Mouse (Mus musculus): ENCODE measurements around the gene Phf12. TPM values are rescaled to one million over a fixed set of nuclear protein-coding genes. Genes with fewer than 3 reads are reported as not detected.
A peak's percentile ranks its signal among the peaks of the same experiment; 100 is the strongest.

The Phf12 gene
- polyA plus RNA-seq, 1 experiment from 2014 or later = 13.6 TPM

GRCm38 (mm10) chr11:77995556-77995955 is 13.0 kb downstream of the Phf12 start:
- H3K4me3 ChIP-seq = no peak overlapping the region
- H3K27me3 ChIP-seq (replicated peaks) = no peaks in the 10 kb centered on the region
- H3K9ac ChIP-seq = no peak overlapping the region
- no peak for ATAC-seq
- WGBS (ENCODE audit: insufficient replicate concordance) = 57% methylated on average over 1 of the region's 1 CpGs
- H3K4me2 ChIP-seq = no peak overlapping the region
- peaks cover 85% of the 10 kb centered on the region for H3K36me3 ChIP-seq
- H3K9me3 ChIP-seq (replicated peaks) = no peaks in the 10 kb centered on the region
- H3K4me1 ChIP-seq = no peaks in the 10 kb centered on the region
- H3K27ac ChIP-seq = no peak overlapping the region

DNA sequence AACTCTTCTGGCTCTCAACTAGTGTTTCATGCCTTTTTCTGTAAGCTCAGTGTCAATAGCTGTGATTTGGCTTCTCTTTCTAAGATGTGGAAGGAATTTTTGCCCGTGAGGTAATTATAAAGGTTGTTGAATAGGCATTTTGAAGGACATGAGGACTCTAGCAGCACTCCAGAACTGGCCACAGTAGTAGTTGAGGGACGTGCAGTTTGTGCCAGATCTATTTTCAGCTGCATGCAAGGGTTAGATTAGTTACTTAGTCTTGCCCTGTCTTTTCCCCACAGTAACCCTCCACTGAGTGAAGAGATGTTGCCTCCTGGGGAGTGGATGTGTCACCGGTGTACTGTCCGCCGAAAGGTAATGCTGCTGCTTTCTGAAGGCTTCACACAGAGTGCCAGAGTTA is 23.9 kb downstream of the Phf12 start:
- Histone ChIP-seq H3K4me1 (peaks cover 39% of the 10 kb centered on the region), H3K9ac (no peak overlapping the region), H3K4me2 (no peak overlapping the region), H3K27ac (no peak overlapping the region), H3K36me3 (peaks cover 87% of the 10 kb centered on the region), H3K4me3 (no peak overlapping the region), H3K9me3 (replicated peaks) (no peaks in the 10 kb centered on the region), H3K27me3 (replicated peaks) (no peaks in the 10 kb centered on the region)
- ATAC-seq = no peak
- 90% methylated on average over 5 of the region's 5 CpGs for WGBS (ENCODE audit: insufficient replicate concordance)

DNA sequence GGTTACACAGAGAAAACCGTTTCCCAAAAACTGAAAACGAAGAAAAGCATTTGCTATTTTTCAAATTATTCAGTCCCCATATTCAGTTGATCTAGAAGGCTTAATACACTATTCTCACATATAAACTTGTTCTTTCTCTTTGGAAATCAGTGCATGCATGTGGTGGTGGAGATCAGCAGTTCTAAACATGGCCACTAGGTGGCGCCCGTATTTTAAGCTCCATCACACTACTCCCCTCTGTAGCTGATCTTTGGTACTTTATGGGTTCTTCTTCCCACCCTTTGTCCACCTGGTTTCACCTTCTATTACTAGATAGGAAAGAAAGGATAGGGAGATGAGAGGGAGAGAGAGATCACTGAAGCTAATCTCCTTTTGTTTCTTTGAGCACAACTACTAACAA is 37.1 kb downstream of the Phf12 start:
- Histone ChIP-seq H3K4me3 (no peak overlapping the region), H3K27me3 (replicated peaks) (no peaks in the 10 kb centered on the region), H3K36me3 (peaks cover 98% of the 10 kb centered on the region), H3K9me3 (replicated peaks) (no peaks in the 10 kb centered on the region), H3K27ac (no peak overlapping the region), H3K4me2 (no peak overlapping the region), H3K4me1 (no peaks in the 10 kb centered on the region), H3K9ac (no peak overlapping the region)
- 16% methylated on average over 4 of the region's 4 CpGs for WGBS (ENCODE audit: insufficient replicate concordance)
- no peak for ATAC-seq

DNA sequence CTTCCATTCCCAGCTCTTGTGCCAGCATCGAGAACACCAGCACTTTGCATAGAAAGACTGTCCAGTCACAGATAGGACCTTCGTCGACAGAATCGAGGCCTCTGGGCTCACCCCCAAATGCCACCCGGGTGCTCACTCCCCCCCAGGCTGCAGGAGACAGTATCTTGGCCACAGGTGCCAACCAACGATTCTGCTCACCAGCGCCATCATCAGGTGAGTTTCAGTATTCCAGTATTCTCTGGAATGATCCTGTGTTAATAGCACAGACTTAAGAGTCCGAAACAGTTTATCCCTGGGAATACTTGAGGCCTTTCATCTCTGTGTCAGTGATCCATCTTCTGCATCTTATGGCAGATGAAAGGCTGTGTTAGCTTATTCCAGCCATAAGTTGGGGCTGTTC is 41.1 kb downstream of the Phf12 start:
- Histone ChIP-seq H3K4me1 (no peaks in the 10 kb centered on the region), H3K36me3 (peaks cover 97% of the 10 kb centered on the region), H3K4me2 (no peak overlapping the region), H3K27me3 (replicated peaks) (no peaks in the 10 kb centered on the region), H3K27ac (no peak overlapping the region), H3K4me3 (no peak overlapping the region), H3K9ac (no peak overlapping the region), H3K9me3 (replicated peaks) (no peaks in the 10 kb centered on the region)
- no peak for ATAC-seq
- WGBS (ENCODE audit: insufficient replicate concordance) = 76% methylated on average over 8 of the region's 8 CpGs

- H3K9me3 ChIP-seq (replicated peaks) = no peaks in the 10 kb centered on the region
- H3K4me1 ChIP-seq = peaks cover 45% of the 10 kb centered on the region
- H3K4me3 ChIP-seq = no peak overlapping the region
- 91% methylated on average over 8 of the region's 8 CpGs for WGBS (ENCODE audit: insufficient replicate concordance)
- H3K4me2 ChIP-seq = no peak overlapping the region
- no peak overlapping the region; the same call in none of the 2 replicates for H3K27ac ChIP-seq
- H3K9ac ChIP-seq = no peak overlapping the region; the same call in 1 of the 2 replicates
- ATAC-seq = no peak
- no peaks in the 10 kb centered on the region for H3K27me3 ChIP-seq (replicated peaks)
- peaks cover 70% of the 10 kb centered on the region for H3K36me3 ChIP-seq
These were observed 46.7 kb downstream of the Phf12 start for GRCm38 (mm10) chr11:78029240-78029639.

DNA sequence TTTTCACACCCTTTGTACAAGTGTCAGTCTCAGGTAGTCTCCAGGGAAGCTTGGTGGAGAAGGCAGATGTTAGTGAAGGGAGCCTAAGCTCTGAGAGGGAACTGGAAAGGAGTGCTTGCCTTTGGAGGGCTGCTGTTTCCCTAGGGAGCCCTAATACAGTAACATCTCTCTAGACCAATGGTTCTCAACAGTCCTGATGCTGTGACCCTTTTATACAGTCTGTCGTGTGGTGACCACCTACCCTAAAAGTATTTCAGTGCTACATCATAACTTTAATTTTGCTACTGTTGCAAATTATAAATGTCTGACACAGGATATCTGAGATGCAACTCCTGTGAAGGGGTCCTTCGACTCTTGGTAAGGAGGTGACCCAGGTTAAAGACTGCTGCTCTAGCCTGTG is 48.0 kb downstream of the Phf12 start:
- Histone ChIP-seq H3K4me2 (peak overlapping the region; percentile 97), H3K4me1 (peaks cover 54% of the 10 kb centered on the region), H3K9ac (peak overlapping the region; percentile 89), H3K4me3 (peak overlapping the region; percentile 80; the same call in 1 of the 2 replicates), H3K36me3 (peaks cover 71% of the 10 kb centered on the region), H3K27me3 (replicated peaks) (no peaks in the 10 kb centered on the region), H3K9me3 (replicated peaks) (no peaks in the 10 kb centered on the region), H3K27ac (peak overlapping the region; percentile 53; the same call in 1 of the 2 replicates)
- no peak for ATAC-seq
- WGBS (ENCODE audit: insufficient replicate concordance) = 65% methylated on average over 2 of the region's 2 CpGs

GRCm38 (mm10) chr11:78031389-78031788 is 48.8 kb downstream of the Phf12 start:
- Histone ChIP-seq H3K9ac (peak overlapping the region; percentile 89), H3K4me1 (peaks cover 56% of the 10 kb centered on the region), H3K9me3 (replicated peaks) (no peaks in the 10 kb centered on the region), H3K4me3 (peak overlapping the region; percentile 80), H3K4me2 (peak overlapping the region; percentile 97), H3K27ac (peak overlapping the region; percentile 92), H3K27me3 (replicated peaks) (no peaks in the 10 kb centered on the region), H3K36me3 (peaks cover 69% of the 10 kb centered on the region)
- 48% methylated on average over 6 of the region's 6 CpGs for WGBS (ENCODE audit: insufficient replicate concordance)
- ATAC-seq = no peak

DNA sequence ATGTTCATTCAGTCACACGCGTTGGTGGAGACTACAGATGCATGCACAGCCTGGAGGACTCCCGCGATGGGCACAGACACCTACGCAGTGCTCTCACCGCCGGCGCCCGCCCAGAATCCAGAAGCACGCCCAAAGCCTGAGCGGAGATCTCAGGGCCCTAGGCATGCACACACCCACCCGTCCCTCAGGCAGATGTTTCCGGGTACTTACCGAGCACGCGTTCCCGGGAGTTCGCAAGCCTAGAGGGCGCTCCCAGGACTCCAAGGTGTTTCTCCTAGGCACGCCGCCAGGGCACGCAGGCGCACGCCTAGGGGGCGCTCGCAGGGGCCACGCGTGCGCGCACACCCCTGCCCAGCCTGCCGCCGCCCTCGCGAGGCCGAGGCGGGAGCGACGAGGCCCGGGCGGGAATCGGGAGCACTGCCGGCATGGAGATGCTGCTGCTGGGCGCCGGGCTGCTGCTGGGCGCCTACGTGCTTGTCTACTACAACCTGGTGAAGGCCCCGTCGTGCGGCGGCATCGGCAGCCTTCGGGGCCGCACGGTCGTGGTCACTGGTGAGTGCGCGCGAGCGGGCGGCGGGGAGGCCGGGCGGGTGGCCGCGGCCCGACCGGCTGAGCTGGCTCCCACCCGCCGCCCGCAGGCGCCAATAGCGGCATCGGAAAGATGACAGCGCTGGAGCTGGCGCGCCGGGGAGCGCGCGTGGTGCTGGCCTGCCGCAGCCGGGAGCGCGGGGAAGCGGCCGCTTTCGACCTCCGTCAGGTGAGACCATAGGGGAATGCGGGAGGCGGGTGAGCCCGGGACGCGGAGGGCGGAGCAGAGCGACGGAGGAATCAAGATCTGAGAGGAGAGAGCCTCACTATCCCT is 49.6 kb downstream of the Phf12 start, which contains the start of gene Dhrs13:
Dhrs13 (plus strand) TSS at position 334 of the 862 bp plus-strand sequence.
- Histone ChIP-seq H3K9me3 (replicated peaks) (no peaks in the 10 kb centered on the region), H3K36me3 (peaks cover 69% of the 10 kb centered on the region), H3K27ac (peak within 1 kb of the TSS; percentile 92), H3K4me1 (peaks cover 64% of the 10 kb centered on the region), H3K4me3 (peak within 1 kb of the TSS; percentile 80), H3K4me2 (peak within 1 kb of the TSS; percentile 97), H3K9ac (peak within 1 kb of the TSS; percentile 89), H3K27me3 (replicated peaks) (no peaks in the 10 kb centered on the region)
- peak; percentile 92 for ATAC-seq
- WGBS (ENCODE audit: insufficient replicate concordance) = 2% methylated on average over 95 of the region's 96 CpGs

GRCm38 (mm10) chr11:78032809-78033195 is 50.2 kb downstream of the Phf12 start:
- Histone ChIP-seq H3K36me3 (peaks cover 66% of the 10 kb centered on the region), H3K27ac (peak overlapping the region; percentile 92), H3K4me3 (peak overlapping the region; percentile 80), H3K27me3 (replicated peaks) (no peaks in the 10 kb centered on the region), H3K4me2 (peak overlapping the region; percentile 97), H3K9me3 (replicated peaks) (no peaks in the 10 kb centered on the region), H3K4me1 (peaks cover 71% of the 10 kb centered on the region), H3K9ac (peak overlapping the region; percentile 89)
- WGBS (ENCODE audit: insufficient replicate concordance) = 16% methylated on average over 5 of the region's 5 CpGs
- ATAC-seq = no peak

GRCm38 (mm10) chr11:78033931-78034617 is 51.5 kb downstream of the Phf12 start:
- Histone ChIP-seq H3K9me3 (replicated peaks) (no peaks in the 10 kb centered on the region), H3K4me2 (peak overlapping the region; percentile 97), H3K27ac (peak overlapping the region; percentile 46), H3K9ac (peak overlapping the region; percentile 89; the same call in 1 of the 2 replicates), H3K4me3 (peak overlapping the region; percentile 80), H3K27me3 (replicated peaks) (no peaks in the 10 kb centered on the region), H3K36me3 (peaks cover 57% of the 10 kb centered on the region), H3K4me1 (peaks cover 82% of the 10 kb centered on the region)
- no peak for ATAC-seq
- WGBS (ENCODE audit: insufficient replicate concordance) = 91% methylated on average over 23 of the region's 23 CpGs

DNA sequence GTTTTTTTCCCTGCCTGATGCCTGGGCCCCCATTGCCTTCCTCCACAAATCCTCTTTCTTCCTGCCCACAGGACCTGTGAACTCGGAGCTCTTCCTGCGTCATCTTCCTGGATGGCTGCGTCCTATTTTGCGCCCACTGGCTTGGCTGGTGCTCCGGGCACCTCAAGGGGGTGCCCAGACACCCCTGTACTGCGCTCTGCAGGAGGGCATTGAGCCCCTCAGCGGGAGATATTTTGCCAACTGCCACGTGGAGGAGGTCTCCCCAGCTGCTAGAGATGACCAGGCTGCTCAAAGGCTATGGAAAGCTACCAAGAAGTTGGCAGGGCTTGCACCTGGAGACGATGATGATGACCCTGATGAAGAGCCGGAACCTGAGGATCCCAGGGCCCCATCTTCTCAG is 54.2 kb downstream of the Phf12 start:
- peak overlapping the region; percentile 78; the same call in 1 of the 2 replicates for H3K4me3 ChIP-seq
- peaks cover 73% of the 10 kb centered on the region for H3K4me1 ChIP-seq
- ATAC-seq = no peak
- peak overlapping the region; percentile 86; the same call in 1 of the 2 replicates for H3K9ac ChIP-seq
- no peaks in the 10 kb centered on the region for H3K27me3 ChIP-seq (replicated peaks)
- H3K9me3 ChIP-seq (replicated peaks) = no peaks in the 10 kb centered on the region
- peak overlapping the region; percentile 95 for H3K4me2 ChIP-seq
- 82% methylated on average over 10 of the region's 10 CpGs for WGBS (ENCODE audit: insufficient replicate concordance)
- H3K36me3 ChIP-seq = peaks cover 69% of the 10 kb centered on the region
- peak overlapping the region; percentile 90 for H3K27ac ChIP-seq
